Mouse (Mus musculus) left cerebral cortex, postnatal 36 days (tissue): ENCODE measurements around the gene Gm4869. TPM values are rescaled to one million over a fixed set of nuclear protein-coding genes. Genes with fewer than 3 reads are reported as not detected.
"Not testable (repeated sequence)": the region's sequence is repeated elsewhere in the genome, so short reads cannot be mapped to it uniquely, and the experiment has no call there.

ENCODE experiments used
- DNase-seq, 2 experiments: peaks; one replicate each; pipeline ENCODE4 v3.0.0; 2021 to 2022; ENCODE audit warnings: low spot score in 2 of 2, mixed read lengths in 1 of 2
- intact Hi-C: fragments of 180-260 bp; cut with DNase I; formaldehyde crosslinking; loops from one replicate; pipeline ENCODE4 v1.15.1; 2025
- total RNA-seq, 2 experiments: library from RNA; stranded (reverse); gene quantifications; 2 replicates each; pipeline ENCODE4 v1.2.3; 2021

Gm4869 gene
- not detected for total RNA-seq

DNA sequence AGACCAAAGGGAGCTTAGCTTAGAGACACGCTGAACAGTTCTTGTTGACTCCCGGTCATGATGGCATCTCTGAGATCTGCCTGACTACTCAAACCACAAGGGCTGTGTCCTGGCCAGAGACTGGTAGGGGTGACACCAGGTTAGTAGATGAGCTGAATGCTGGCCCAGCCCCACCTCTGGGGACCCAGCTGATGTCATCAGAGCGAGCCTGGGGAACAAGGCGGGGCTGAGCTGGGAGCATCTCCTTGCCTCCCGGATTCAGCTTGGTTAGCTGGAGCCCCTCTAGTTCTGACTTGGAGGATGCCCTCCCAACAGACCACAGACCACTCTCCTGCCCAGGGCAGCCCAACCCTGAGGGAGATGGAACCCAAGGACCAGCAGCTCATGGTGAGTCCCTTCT is at the start of gene Gm4869:
Gm4869 (plus strand) TSS at position 301 of the 400 bp plus-strand sequence.
- DNase-seq: no peak
- intact Hi-C loops: no loop called here

DNA sequence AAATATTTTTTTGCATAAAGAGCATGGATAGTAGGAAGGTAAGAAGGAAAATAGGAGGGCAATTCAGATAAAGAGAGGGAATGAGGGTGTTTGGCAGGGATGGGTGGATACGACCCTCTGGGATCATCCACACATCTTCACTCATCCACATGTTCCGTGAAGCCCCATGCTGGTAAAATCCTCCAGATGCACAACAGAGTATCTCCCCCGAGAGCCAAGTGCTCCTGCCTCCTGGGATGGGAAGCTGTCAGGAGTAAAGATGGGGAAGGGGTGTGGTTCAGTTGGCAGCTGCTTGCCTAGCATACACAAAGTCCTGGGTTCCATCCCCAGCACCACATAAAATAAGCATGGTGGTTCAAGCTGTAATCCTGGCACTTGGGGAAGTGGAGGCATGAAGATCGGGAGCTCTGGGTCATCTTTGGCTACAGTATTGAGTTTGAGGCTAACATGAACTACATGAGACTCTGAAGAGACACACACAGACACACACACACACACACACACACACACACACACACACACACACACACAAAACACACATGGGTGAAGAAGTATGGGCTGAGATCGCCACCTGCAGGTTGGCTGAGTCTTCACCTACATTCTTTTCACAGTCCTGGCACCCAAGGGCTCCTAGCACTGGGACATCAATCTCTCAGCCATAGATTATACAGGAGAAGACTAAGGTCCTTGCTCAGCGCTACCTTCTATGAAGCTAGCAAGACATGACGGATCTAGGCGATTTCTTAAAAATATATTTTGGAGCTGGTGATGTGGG is 49.1 kb upstream of the Gm4869 start:
- DNase-seq: no peak
- intact Hi-C loops: no loop called here

DNA sequence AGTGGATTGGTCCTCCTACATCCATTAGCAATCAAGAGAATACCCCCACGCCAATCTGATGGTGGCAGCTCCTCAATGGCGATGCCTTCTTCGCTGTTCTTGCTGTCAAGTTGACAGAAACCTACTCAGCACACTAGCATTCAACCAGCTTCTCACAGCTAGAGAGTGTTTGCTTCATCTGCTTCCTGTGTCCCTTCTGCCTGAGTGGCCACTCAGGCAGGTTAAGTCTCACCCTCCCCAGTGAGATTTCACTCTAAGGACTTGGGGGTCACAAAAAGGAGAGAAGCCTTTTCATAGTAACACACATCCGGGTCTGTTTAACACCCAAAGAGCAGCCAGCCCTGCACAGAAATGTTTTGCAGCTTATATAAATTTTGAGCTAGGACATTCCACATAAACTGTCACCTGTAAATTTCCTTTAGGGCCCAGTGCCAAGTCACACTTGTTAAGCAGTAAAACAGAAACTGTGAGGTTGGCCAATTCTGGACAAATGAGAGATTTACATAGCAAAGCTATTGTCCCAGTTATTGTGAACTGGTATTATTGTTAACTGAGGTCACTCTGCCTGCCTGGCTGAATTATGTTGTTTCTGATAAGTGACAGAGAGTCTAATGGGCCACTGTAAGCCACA is 42.7 kb upstream of the Gm4869 start:
- no peak for DNase-seq
- intact Hi-C loops: no loop called here

GRCm38 (mm10) chr5:140405126-140405525 is 40.3 kb upstream of the Gm4869 start:
- no peak for DNase-seq
- intact Hi-C loops: no loop called here

DNA sequence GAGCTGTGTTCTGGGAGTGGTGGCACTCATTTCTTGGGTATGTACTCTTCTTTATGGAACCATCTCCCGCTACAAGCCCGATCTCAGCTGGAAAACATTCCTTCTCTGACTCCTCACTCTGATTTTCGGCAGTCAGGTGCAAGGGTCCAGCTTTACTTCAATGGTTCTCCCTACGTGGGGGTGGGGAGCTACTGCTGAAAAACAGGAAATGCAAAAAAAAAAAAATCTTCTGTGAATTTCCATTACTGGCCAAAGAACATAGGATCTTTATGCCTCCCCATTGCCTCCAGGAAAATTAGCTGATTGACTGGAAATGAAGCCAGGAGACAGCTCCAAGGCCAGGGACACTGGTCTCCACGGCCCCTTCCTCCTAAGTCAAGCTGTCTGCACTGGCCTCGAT is 38.8 kb upstream of the Gm4869 start:
- no peak for DNase-seq
- intact Hi-C loops: no loop called here

GRCm38 (mm10) chr5:140408801-140409200 is 36.6 kb upstream of the Gm4869 start:
- intact Hi-C loops: no loop called here
- no peak for DNase-seq

GRCm38 (mm10) chr5:140411339-140411738 is 34.1 kb upstream of the Gm4869 start:
- peak; percentile 19 to 45 for DNase-seq
- intact Hi-C loops: loop anchor here (5.0 to 10.0 kb wide), 3 partner anchors 74 to 574 kb away; partner anchors contain the start of gene Chst12

DNA sequence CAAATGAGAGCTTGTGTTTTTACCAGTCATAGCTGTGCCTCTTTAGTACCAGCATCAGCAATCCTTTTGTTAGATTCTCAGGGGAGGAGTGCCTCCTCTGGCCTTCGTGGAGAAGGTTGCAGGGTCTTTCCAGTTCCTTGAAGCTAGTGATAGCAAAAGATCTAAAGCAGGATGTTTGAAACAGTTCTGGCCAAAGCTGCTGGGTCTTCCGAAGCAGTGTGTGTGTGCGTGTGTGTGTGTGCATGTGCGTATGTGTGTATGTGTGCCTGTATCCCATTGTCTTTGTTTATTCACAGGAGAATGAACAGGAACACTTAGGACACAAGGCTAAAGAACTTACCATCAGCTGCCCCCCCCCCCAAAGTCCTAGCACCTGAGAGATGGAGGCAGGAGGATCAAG is 30.8 kb upstream of the Gm4869 start:
- intact Hi-C loops: loop anchor here (5.0 to 10.0 kb wide), 4 partner anchors 77 to 577 kb away; partner anchors contain the start of genes Chst12, Mad1l1 and Nudt1
- no peak for DNase-seq

- intact Hi-C loops: loop anchor here (2.0 to 10.0 kb wide), 3 partner anchors 87 to 119 kb away; partner anchors contain the start of genes Chst12, Mad1l1 and Nudt1
Measured at GRCm38 (mm10) chr5:140418106-140418488, 27.3 kb upstream of the Gm4869 start.

DNA sequence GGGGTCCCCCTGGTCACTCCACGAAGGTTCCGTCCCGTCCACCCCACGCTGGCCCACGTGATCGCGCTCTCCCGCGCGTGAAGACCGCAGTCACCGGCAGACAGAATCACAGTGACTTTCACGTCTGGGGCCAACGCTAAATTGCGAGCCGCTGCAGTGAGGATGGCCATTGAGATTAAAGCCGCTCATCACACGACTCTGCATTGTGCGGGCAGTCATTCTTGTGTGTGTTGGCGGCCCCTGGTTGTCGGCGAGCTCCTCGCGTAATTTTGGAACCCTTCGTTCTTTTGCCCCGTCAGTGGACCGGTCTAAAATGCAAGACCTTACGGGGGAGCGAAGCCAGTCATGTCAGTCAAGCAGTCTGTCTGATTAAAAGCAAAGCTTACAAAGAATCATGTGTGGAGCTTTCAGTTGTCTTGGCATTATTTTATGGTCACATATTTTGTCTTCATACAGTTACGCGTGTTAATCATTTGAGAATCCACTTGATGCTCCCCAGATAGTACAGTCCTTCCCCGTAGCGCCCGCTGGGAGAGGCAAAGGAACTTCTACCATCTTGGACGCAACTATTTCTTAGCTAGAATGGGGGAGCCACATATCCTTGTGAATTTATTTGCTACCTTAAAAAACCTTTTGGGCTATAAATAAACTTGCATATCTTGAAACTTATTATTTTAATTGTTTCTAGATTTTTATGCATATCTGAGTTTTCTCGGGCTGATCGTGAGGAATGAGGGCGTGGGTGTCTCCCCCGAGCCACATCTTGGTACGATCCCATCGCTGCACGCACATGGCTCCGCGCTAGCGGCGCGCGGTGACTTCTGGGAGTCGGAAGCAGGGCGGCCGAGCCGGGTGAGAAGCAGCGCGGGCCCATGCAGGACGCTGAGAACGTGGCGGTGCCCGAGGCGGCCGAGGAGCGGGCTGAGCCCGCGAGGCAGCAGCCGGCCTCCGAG is 26.7 kb upstream of the Gm4869 start, which contains the start of gene Eif3b:
Eif3b (plus strand) TSS at position 840 of the 953 bp plus-strand sequence.
- peak; percentile 90 to 92 for DNase-seq
- intact Hi-C loops: loop anchor here (2.0 to 10.0 kb wide), 3 partner anchors 86 to 118 kb away; partner anchors contain the start of genes Chst12, Mad1l1 and Nudt1

More at GRCm38 (mm10) chr5:140418106-140418488, 27.3 kb upstream of the Gm4869 start:
- peak in 1 of 2 experiments; percentile 11 for DNase-seq

- intact Hi-C loops: loop anchor here (2.0 to 10.0 kb wide), 3 partner anchors 85 to 117 kb away; partner anchors contain the start of genes Chst12, Mad1l1 and Nudt1
- DNase-seq: no peak
Measured at GRCm38 (mm10) chr5:140419442-140420080, 25.9 kb upstream of the Gm4869 start.

GRCm38 (mm10) chr5:140420616-140421015 is 24.8 kb upstream of the Gm4869 start:
- intact Hi-C loops: no loop called here

DNA sequence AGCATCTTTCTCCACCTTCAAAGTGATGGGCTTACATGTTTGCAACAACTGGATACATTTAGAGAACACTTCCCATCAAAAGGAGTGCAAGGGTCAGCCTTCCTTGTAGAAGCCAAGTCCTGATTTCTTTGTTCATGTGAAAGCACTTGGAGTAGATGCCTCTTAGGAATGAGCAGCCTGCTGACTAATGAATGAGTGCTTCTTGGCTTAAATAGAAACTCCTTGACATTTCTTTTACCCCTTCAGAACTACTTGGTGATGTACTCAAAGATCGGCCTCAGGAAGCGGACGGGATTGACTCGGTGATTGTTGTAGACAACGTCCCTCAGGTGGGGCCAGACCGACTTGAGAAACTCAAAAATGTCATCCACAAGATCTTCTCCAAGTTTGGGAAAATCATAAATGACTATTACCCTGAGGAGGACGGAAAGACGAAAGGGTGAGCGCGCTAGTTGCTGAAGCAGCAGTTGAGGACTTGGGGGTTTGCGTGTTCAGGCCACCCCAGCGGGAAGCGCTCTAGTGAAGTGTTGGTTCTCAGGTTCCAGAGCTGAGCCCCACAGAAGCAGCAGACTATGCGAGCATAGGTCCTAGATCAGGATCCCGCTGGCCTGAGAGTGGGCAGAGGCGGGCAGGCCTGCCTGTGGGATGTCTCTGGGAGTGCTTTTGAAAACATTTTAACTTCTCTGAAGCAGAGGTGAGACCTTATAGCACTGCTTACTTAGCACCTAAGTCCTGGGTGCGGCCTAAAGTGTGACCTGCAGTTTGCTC is 20.2 kb upstream of the Gm4869 start:
- no peak for DNase-seq
- intact Hi-C loops: no loop called here

More at GRCm38 (mm10) chr5:140420616-140421015, 24.8 kb upstream of the Gm4869 start:
- no peak for DNase-seq

DNA sequence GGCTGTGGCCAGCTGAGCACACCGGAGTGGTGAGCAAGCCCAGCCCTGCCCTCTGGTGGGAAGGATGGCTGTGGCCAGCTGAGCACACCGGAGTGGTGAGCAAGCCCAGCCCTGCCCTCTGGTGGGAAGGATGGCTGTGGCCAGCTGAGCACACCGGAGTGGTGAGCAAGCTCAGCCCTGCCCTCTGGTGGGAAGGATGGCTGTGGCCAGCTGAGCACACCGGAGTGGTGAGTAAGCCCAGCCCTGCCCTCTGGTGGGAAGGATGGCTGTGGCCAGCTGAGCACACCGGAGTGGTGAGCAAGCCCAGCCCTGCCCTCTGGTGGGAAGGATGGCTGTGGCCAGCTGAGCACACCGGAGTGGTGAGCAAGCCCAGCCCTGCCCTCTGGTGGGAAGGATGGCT is 6.3 kb upstream of the Gm4869 start:
- intact Hi-C loops: loop anchor here (10.0 kb wide), 1 partner anchor 176 kb away; no protein-coding TSS in a partner anchor
- not testable (repeated sequence) for DNase-seq

GRCm38 (mm10) chr5:140441406-140441805 is 4.0 kb upstream of the Gm4869 start:
- no peak for DNase-seq
- intact Hi-C loops: no loop called here

GRCm38 (mm10) chr5:140444012-140444411 is 1.4 kb upstream of the Gm4869 start:
- no peak for DNase-seq
- intact Hi-C loops: no loop called here

- intact Hi-C loops: no loop called here
- no peak for DNase-seq
Measured at GRCm38 (mm10) chr5:140446054-140446453, 609 bp downstream of the Gm4869 start.

DNA sequence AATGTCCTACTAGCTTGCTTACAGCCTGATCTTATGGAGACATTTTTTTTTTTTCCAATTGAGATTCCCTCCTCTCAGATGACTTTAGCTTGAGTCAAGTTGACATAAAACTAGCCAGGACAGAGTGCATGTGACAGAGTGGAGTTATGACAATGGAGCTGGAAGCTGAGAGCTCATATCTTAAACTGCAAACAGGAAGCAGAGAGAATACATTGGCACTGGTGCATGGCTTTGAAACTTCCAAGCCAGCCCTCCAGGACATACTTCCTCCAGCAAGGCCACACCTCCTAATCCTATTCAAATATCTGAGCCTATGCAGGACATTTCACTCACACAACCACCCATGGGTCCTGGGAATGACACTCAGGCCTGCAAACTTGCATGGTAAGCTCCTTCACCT is 9.0 kb downstream of the Gm4869 start:
- intact Hi-C loops: no loop called here
- DNase-seq: no peak
